Mouse (Mus musculus): ENCODE results near the gene Ky. TPM values are rescaled to one million over a fixed set of nuclear protein-coding genes. Genes with fewer than 3 reads are reported as not detected.

Ky gene
- total and polyA plus RNA-seq, 3 experiments: not detected

DNA sequence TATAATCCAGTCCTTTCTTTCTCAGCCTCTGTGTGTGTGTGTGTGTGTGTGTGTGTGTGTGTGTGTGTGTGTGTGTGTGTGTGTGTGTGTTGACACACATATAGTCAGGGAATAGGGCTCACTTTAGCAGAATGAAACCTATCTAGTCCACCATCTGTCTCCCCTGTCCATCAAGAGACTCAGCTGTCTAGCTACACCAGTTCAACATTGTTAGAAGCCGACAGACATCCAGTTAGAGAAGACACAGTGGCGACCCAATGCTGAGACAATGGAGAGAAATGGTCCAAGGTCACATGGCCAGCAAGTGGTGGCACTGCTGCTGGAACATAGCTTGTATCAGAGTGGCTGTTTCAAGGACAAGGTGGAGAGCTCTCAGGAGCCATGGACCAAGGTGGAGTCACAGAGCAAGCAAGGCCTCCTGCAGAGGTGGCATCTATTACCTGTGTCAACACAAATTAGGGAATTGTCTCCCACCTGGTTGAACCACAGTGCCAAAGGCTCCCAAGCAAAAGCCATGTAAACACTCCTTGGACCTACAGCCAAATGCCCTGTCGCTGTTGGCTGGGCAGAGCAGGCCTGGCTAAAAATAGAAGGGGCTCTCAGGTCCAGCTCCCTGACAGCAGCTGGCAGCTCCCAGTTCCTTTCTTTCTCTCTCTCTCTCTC is 703 bp upstream of the Ky start:
- Histone ChIP-seq H3K4me1 (ENCODE audit: control insufficient read depth in 1 of 2, insufficient read depth in 2 of 2) (no peaks in the 10 kb centered on the region), H3K36me3 (replicated peaks in 1 of 2; ENCODE audit: control insufficient read depth in 1 of 2, insufficient read depth in 1 of 2, low read length in 1 of 2) (no peaks in the 10 kb centered on the region), H3K27ac (ENCODE audit: insufficient read depth, low read depth) (no peak overlapping the region), H3K9ac (ENCODE audit: insufficient read depth, low read depth) (no peak overlapping the region), H3K27me3 (replicated peaks) (peaks cover 3% of the 10 kb centered on the region), H3K4me2 (ENCODE audit: insufficient read depth, low read depth, poor library complexity, severe bottlenecking) (no peak overlapping the region), H3K9me3 (replicated peaks; ENCODE audit: low read length) (peaks cover 53% of the 10 kb centered on the region), H3K4me3 (replicated peaks in 1 of 3; ENCODE audit: low read depth in 2 of 3, low read length in 2 of 3, poor library complexity in 1 of 3) (no peak overlapping the region), H3K79me2 (replicated peaks; ENCODE audit: control insufficient read depth, extremely low read depth, insufficient read depth, poor library complexity, severe bottlenecking) (no peaks in the 10 kb centered on the region)
- in situ Hi-C loops (cut with MboI; ENCODE audit: low pct_ligation_motif_present, low pct_unique_long_range_greater_than_20kb, low sequenced_read_pairs) (no loop called here), dilution Hi-C loops (cut with MboI; ENCODE audit: extremely low pct_ligation_motif_present, extremely low pct_unique_long_range_greater_than_20kb, low sequenced_read_pairs) (no loop called here)
- TF ChIP-seq ZKSCAN1 (IDR thresholded peaks at IDR 0.05; ENCODE audit: borderline replicate concordance, low read depth, low read length) (no peak), GABPA (IDR thresholded peaks at IDR 0.05; ENCODE audit: insufficient replicate concordance, low read depth, low read length) (no peak)
- DNase-seq (ENCODE audit: extremely low read depth): no peak

DNA sequence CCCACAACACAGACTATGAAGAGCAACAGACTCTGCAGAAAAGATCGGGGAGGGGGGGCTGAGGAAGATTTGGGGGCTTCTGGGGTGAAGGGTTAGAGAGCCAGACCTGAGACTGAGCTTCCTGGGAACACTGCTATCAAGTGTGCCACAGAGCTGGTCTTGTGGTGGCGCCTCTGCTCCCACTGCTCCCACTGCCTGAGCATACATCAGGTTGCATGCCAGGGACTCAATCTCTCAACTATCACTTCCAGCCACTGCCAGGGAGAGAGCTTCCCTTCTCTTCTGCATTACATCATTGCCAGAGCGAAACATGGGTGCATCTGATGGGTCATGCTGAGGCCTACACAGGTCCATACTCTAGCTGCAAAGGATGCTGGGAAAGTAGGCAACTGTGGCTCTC is 2.8 kb downstream of the Ky start:
- H3K79me2 ChIP-seq (replicated peaks; ENCODE audit: control insufficient read depth, extremely low read depth, insufficient read depth, poor library complexity, severe bottlenecking): no peaks in the 10 kb centered on the region
- dilution Hi-C loops (cut with MboI; ENCODE audit: extremely low pct_ligation_motif_present, extremely low pct_unique_long_range_greater_than_20kb, low sequenced_read_pairs): no loop called here
- H3K27ac ChIP-seq (ENCODE audit: insufficient read depth, low read depth): no peak overlapping the region
- H3K9ac ChIP-seq (ENCODE audit: insufficient read depth, low read depth): no peak overlapping the region
- in situ Hi-C loops (cut with MboI; ENCODE audit: low pct_ligation_motif_present, low pct_unique_long_range_greater_than_20kb, low sequenced_read_pairs): no loop called here
- no peaks in the 10 kb centered on the region for H3K4me1 ChIP-seq (ENCODE audit: control insufficient read depth in 1 of 2, insufficient read depth in 2 of 2)
- H3K4me2 ChIP-seq (ENCODE audit: insufficient read depth, low read depth, poor library complexity, severe bottlenecking): no peak overlapping the region
- H3K4me3 ChIP-seq (replicated peaks in 1 of 3; ENCODE audit: low read depth in 2 of 3, low read length in 2 of 3, poor library complexity in 1 of 3): no peak overlapping the region
- H3K9me3 ChIP-seq (replicated peaks; ENCODE audit: low read length): peaks cover 66% of the 10 kb centered on the region
- H3K36me3 ChIP-seq (replicated peaks in 1 of 2; ENCODE audit: control insufficient read depth in 1 of 2, insufficient read depth in 1 of 2, low read length in 1 of 2): no peaks in the 10 kb centered on the region
- no peak for TF ChIP-seq IRF4 (IDR thresholded peaks at IDR 0.05; ENCODE audit: low read depth, low read length)
- no peak for TF ChIP-seq POLR2A (IDR thresholded peaks at IDR 0.05; ENCODE audit: low read depth, low read length)
- TF ChIP-seq E2F4 (IDR thresholded peaks at IDR 0.05; ENCODE audit: insufficient replicate concordance, low read depth, low read length): no peak
- TF ChIP-seq TCF12 (IDR thresholded peaks at IDR 0.05; ENCODE audit: low read depth, low read length): no peak
- TF ChIP-seq ZKSCAN1 (IDR thresholded peaks at IDR 0.05; ENCODE audit: borderline replicate concordance, low read depth, low read length): no peak
- TF ChIP-seq GABPA (IDR thresholded peaks at IDR 0.05; ENCODE audit: insufficient replicate concordance, low read depth, low read length): no peak
- TF ChIP-seq CHD1 (IDR thresholded peaks at IDR 0.05; ENCODE audit: low read depth, low read length): no peak
- no peak for TF ChIP-seq ZC3H11A (IDR thresholded peaks at IDR 0.05; ENCODE audit: low read depth, low read length)
- TF ChIP-seq MAFK (IDR thresholded peaks at IDR 0.05; ENCODE audit: insufficient replicate concordance, low read length): no peak
- TF ChIP-seq ETS1 (conservative IDR thresholded peaks at IDR 0.05; ENCODE audit: low read depth, low read length): no peak
- no peak for TF ChIP-seq JUN (IDR thresholded peaks at IDR 0.05; ENCODE audit: insufficient read depth, low read depth, low read length)
- TF ChIP-seq POLR2AphosphoS2 (IDR thresholded peaks at IDR 0.05; ENCODE audit: low read depth, low read length): no peak
- peaks cover 2% of the 10 kb centered on the region for H3K27me3 ChIP-seq (replicated peaks)
- DNase-seq (ENCODE audit: extremely low read depth): no peak

DNA sequence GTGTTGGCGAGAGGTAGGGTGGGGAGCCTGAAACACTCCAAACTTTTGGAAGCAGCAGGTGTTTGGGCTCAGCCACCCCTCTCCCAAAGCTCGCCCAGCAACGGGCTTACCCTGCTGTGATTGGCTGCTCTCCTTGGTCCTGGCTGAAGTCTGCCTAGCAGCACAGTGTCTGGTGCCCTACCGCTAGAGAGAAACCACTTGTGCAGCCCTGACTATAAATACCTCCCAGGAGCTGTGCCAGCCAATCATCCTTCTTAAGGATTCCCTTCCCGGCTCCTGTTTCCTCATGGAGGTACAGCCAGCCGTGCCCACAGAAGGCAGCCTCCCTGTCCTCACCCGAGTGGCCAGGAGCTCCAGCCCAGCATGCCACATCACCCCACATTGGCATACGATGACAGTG is 5.9 kb downstream of the Ky start:
- no peaks in the 10 kb centered on the region for H3K79me2 ChIP-seq (replicated peaks; ENCODE audit: control insufficient read depth, extremely low read depth, insufficient read depth, poor library complexity, severe bottlenecking)
- H3K9me3 ChIP-seq (replicated peaks; ENCODE audit: low read length): peaks cover 67% of the 10 kb centered on the region
- in situ Hi-C loops (cut with MboI; ENCODE audit: low pct_ligation_motif_present, low pct_unique_long_range_greater_than_20kb, low sequenced_read_pairs) (no loop called here), dilution Hi-C loops (cut with MboI; ENCODE audit: extremely low pct_ligation_motif_present, extremely low pct_unique_long_range_greater_than_20kb, low sequenced_read_pairs) (no loop called here)
- no peak for TF ChIP-seq ZMIZ1 (IDR thresholded peaks at IDR 0.05; ENCODE audit: low read depth, low read length)
- no peak for TF ChIP-seq ETS1 (conservative IDR thresholded peaks at IDR 0.05; ENCODE audit: low read depth, low read length)
- TF ChIP-seq PAX5 (IDR thresholded peaks at IDR 0.05; ENCODE audit: low read length): no peak
- TF ChIP-seq ELF1 (IDR thresholded peaks at IDR 0.05; ENCODE audit: low read depth, low read length): no peak
- TF ChIP-seq CTCF (conservative IDR thresholded peaks at IDR 0.05 in 1 of 2, IDR thresholded peaks at IDR 0.05 in 1 of 2; ENCODE audit: low read depth in 2 of 2, low read length in 2 of 2): no peak
- no peak for TF ChIP-seq HCFC1 (IDR thresholded peaks at IDR 0.05; ENCODE audit: low read depth, low read length)
- TF ChIP-seq POLR2A (IDR thresholded peaks at IDR 0.05; ENCODE audit: low read depth, low read length): no peak
- TF ChIP-seq USF2 (conservative IDR thresholded peaks at IDR 0.05; ENCODE audit: low read depth, low read length): no peak
- no peak for TF ChIP-seq CHD2 (IDR thresholded peaks at IDR 0.05; ENCODE audit: low read length)
- no peak for TF ChIP-seq SMC3 (IDR thresholded peaks at IDR 0.05; ENCODE audit: low read depth, low read length)
- no peak for TF ChIP-seq RAD21 (IDR thresholded peaks at IDR 0.05; ENCODE audit: low read depth, low read length)
- TF ChIP-seq MXI1 (IDR thresholded peaks at IDR 0.05; ENCODE audit: low read depth, low read length): no peak
- TF ChIP-seq JUN (IDR thresholded peaks at IDR 0.05; ENCODE audit: insufficient read depth, low read depth, low read length): no peak
- no peak for TF ChIP-seq SIN3A (IDR thresholded peaks at IDR 0.05; ENCODE audit: low read length)
- no peak for TF ChIP-seq USF1 (IDR thresholded peaks at IDR 0.05; ENCODE audit: low read depth, low read length)
- TF ChIP-seq MAZ (IDR thresholded peaks at IDR 0.05; ENCODE audit: low read depth, low read length): no peak
- H3K4me3 ChIP-seq (replicated peaks in 1 of 3; ENCODE audit: low read depth in 2 of 3, low read length in 2 of 3, poor library complexity in 1 of 3): no peak overlapping the region
- H3K27me3 ChIP-seq (replicated peaks): peaks cover 4% of the 10 kb centered on the region
- no peak overlapping the region for H3K4me2 ChIP-seq (ENCODE audit: insufficient read depth, low read depth, poor library complexity, severe bottlenecking)
- H3K9ac ChIP-seq (ENCODE audit: insufficient read depth, low read depth): no peak overlapping the region
- no peaks in the 10 kb centered on the region for H3K4me1 ChIP-seq (ENCODE audit: control insufficient read depth in 1 of 2, insufficient read depth in 2 of 2)
- DNase-seq (ENCODE audit: extremely low read depth): no peak
- no peak overlapping the region for H3K27ac ChIP-seq (ENCODE audit: insufficient read depth, low read depth)
- no peaks in the 10 kb centered on the region for H3K36me3 ChIP-seq (replicated peaks in 1 of 2; ENCODE audit: control insufficient read depth in 1 of 2, insufficient read depth in 1 of 2, low read length in 1 of 2)

Measured in CH12.LX (cell line).